Mouse (Mus musculus): ENCODE measurements at regions not wholly inside any gene's neighbourhood (a gene's known extent, or its start where the extent isn't known, plus 50 kb on each side); places are given as distances from the start of the nearest gene placed in this dataset.

- ATAC-seq (ENCODE audit: insufficient number of reproducible peaks, low FRiP score, low TSS enrichment, low read depth): no peak
- Histone ChIP-seq H3K4me3 (replicated peaks) (no peak overlapping the region), H3K27me3 (no peaks in the 10 kb centered on the region), H3K9me3 (replicated peaks) (no peaks in the 10 kb centered on the region), H3K9ac (no peak overlapping the region), H3K27ac (replicated peaks) (no peak overlapping the region), H3K4me2 (replicated peaks) (no peak overlapping the region), H3K4me1 (no peaks in the 10 kb centered on the region), H3K36me3 (no peaks in the 10 kb centered on the region)
- 92% methylated on average over 6 of the region's 6 CpGs for WGBS
Measured at GRCm38 (mm10) chr3:120733332-120733731, 438.2 kb downstream of the Rwdd3 start.

DNA sequence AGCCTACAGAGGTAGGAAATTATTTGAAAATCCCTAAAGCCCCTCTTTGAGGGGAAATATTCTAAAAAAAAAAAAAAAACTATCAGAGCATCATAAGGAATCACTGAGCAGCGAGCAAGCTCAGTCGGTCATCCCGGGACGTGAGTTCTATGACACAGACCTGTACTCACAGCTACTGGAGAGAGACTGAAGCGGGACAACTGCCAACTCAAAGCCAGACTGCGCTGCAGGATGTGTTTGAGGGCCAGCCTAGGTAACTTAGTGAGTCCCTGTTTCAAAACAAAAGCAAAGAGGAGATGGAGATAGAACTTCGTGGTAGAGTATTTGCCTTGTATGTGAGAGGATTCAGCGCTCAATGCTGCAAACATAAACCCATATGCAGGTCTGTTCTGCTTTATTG, 439.1 kb downstream of the Rwdd3 start:
- no peak overlapping the region for H3K27ac ChIP-seq (replicated peaks)
- no peaks in the 10 kb centered on the region for H3K9me3 ChIP-seq (replicated peaks)
- WGBS: 93% methylated on average over 8 of the region's 8 CpGs
- no peaks in the 10 kb centered on the region for H3K27me3 ChIP-seq
- H3K9ac ChIP-seq: no peak overlapping the region
- H3K36me3 ChIP-seq: no peaks in the 10 kb centered on the region
- ATAC-seq (ENCODE audit: insufficient number of reproducible peaks, low FRiP score, low TSS enrichment, low read depth): no peak
- no peak overlapping the region for H3K4me3 ChIP-seq (replicated peaks)
- H3K4me1 ChIP-seq: no peaks in the 10 kb centered on the region
- H3K4me2 ChIP-seq (replicated peaks): no peak overlapping the region

DNA sequence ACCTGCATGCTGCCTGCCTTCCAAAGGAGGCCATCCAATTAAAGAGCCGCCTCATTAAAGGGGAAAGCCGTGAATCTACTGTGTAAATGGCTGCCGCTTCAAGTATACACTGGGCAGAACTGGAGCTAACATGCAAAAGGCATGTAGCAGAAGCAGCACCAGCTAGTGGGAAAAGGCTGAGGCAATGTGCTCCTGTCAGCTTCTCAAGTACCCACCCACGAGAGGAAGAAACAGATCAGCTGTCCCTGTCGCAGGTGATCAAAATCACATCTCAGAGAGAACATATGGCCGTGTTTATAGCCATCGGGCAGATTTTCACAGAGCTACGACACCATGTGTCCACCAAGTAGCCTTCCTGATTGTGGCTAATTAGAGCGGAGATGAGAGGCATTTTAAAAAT, 440.2 kb downstream of the Rwdd3 start:
- no peaks in the 10 kb centered on the region for H3K9me3 ChIP-seq (replicated peaks)
- ATAC-seq (ENCODE audit: insufficient number of reproducible peaks, low FRiP score, low TSS enrichment, low read depth): 0 out of 2 replicates have a peak, but pooled peaks have one; percentile 24
- no peaks in the 10 kb centered on the region for H3K27me3 ChIP-seq
- no peak overlapping the region for H3K27ac ChIP-seq (replicated peaks)
- no peak overlapping the region for H3K4me3 ChIP-seq (replicated peaks)
- H3K9ac ChIP-seq: no peak overlapping the region
- WGBS: 59% methylated on average over 9 of the region's 9 CpGs
- H3K36me3 ChIP-seq: no peaks in the 10 kb centered on the region
- H3K4me1 ChIP-seq: no peaks in the 10 kb centered on the region
- H3K4me2 ChIP-seq (replicated peaks): no peak overlapping the region

DNA sequence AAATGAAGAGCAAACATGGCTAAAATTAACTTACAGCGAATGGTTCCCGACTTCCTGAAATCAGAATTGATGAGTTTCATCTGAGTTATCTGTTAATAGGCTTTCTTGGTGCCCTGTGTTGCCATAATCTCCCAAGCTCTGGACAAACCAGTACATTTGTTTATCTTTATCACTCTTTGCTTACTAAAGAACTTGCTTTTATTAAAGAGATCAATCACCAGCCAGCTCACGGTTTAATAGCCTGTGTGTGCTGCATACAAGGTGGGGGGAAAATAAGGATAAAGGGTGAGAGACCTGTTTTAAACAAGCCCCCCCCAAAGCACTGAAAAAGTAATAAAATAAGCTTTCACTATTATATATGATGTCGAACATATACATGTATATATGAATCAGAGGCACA, 441.3 kb downstream of the Rwdd3 start:
- Histone ChIP-seq H3K9me3 (replicated peaks) (no peaks in the 10 kb centered on the region), H3K36me3 (no peaks in the 10 kb centered on the region), H3K4me2 (replicated peaks) (no peak overlapping the region), H3K27me3 (no peaks in the 10 kb centered on the region), H3K9ac (no peak overlapping the region), H3K4me3 (replicated peaks) (no peak overlapping the region), H3K4me1 (no peaks in the 10 kb centered on the region), H3K27ac (replicated peaks) (no peak overlapping the region)
- WGBS: 78% methylated on average over 4 of the region's 4 CpGs
- ATAC-seq (ENCODE audit: insufficient number of reproducible peaks, low FRiP score, low TSS enrichment, low read depth): no peak

DNA sequence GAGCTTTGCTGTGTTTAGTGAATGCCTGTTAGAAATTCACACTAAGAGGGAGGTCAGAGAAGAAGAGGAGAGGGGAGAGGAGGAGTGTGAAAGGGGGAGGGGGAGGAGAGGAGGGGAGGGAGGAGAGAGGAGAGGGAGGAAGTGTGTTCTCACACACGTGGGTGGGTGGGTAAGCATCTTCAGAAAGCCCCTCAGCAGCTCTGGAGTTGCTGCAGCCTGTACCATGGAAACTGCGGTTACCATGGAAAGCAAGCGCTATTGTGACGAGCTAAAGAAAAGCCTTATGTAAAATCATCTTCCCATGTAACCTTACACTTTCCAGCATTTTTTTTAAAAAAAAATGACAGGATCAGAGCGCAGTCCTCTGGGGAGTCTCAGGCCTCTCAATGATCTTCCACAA, 441.8 kb downstream of the Rwdd3 start:
- Histone ChIP-seq H3K4me3 (replicated peaks) (no peak overlapping the region), H3K4me2 (replicated peaks) (no peak overlapping the region), H3K9me3 (replicated peaks) (no peaks in the 10 kb centered on the region), H3K36me3 (no peaks in the 10 kb centered on the region), H3K4me1 (no peaks in the 10 kb centered on the region), H3K27me3 (no peaks in the 10 kb centered on the region), H3K27ac (replicated peaks) (no peak overlapping the region), H3K9ac (no peak overlapping the region)
- 50% methylated on average over 5 of the region's 5 CpGs for WGBS
- ATAC-seq (ENCODE audit: insufficient number of reproducible peaks, low FRiP score, low TSS enrichment, low read depth): no peak

GRCm38 (mm10) chr3:120685227-120685626, 486.3 kb downstream of the Rwdd3 start:
- no peak for ATAC-seq (ENCODE audit: insufficient number of reproducible peaks, low FRiP score, low TSS enrichment, low read depth)
- H3K9ac ChIP-seq: no peak overlapping the region
- no peak overlapping the region for H3K4me2 ChIP-seq (replicated peaks)
- no peaks in the 10 kb centered on the region for H3K27me3 ChIP-seq
- no peak overlapping the region for H3K27ac ChIP-seq (replicated peaks)
- H3K36me3 ChIP-seq: no peaks in the 10 kb centered on the region
- H3K4me1 ChIP-seq: no peaks in the 10 kb centered on the region
- no peaks in the 10 kb centered on the region for H3K9me3 ChIP-seq (replicated peaks)
- H3K4me3 ChIP-seq (replicated peaks): no peak overlapping the region
- 73% methylated on average over 4 of the region's 4 CpGs for WGBS

GRCm38 (mm10) chr3:120675906-120676305, 495.6 kb downstream of the Rwdd3 start:
- no peaks in the 10 kb centered on the region for H3K27me3 ChIP-seq
- H3K36me3 ChIP-seq: no peaks in the 10 kb centered on the region
- WGBS: 63% methylated on average over 2 of the region's 2 CpGs
- no peak overlapping the region for H3K4me2 ChIP-seq (replicated peaks)
- H3K4me1 ChIP-seq: no peaks in the 10 kb centered on the region
- ATAC-seq (ENCODE audit: insufficient number of reproducible peaks, low FRiP score, low TSS enrichment, low read depth): no peak
- H3K27ac ChIP-seq (replicated peaks): no peak overlapping the region
- no peak overlapping the region for H3K4me3 ChIP-seq (replicated peaks)
- H3K9ac ChIP-seq: no peak overlapping the region
- no peaks in the 10 kb centered on the region for H3K9me3 ChIP-seq (replicated peaks)

DNA sequence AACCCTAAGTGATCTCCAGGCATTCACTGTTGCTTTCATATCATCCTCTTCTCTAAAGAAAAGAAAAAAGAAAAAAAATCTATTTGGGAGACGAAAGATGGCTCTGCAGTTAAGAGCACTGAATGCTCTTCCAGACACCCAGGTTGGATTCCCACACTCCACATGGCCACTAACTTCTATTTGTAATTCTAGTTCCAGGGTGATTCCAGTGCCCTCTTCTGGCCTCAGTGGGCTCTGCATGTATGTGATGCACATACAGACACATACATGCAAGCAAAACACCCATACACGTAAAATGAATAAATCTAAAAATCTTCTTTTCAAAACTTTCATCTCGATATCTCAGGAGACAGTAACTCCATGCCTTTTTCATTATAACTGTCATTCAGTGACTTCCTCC, 502.8 kb downstream of the Rwdd3 start:
- Histone ChIP-seq H3K9ac (no peak overlapping the region), H3K4me1 (no peaks in the 10 kb centered on the region), H3K4me3 (replicated peaks) (no peak overlapping the region), H3K27me3 (no peaks in the 10 kb centered on the region), H3K36me3 (no peaks in the 10 kb centered on the region), H3K4me2 (replicated peaks) (no peak overlapping the region), H3K9me3 (replicated peaks) (no peaks in the 10 kb centered on the region), H3K27ac (replicated peaks) (no peak overlapping the region)
- WGBS: 84% methylated on average over 3 of the region's 3 CpGs
- ATAC-seq (ENCODE audit: insufficient number of reproducible peaks, low FRiP score, low TSS enrichment, low read depth): no peak

GRCm38 (mm10) chr3:120662521-120662920, 509.0 kb downstream of the Rwdd3 start:
- no peak overlapping the region for H3K4me2 ChIP-seq (replicated peaks)
- 87% methylated on average over 4 of the region's 4 CpGs for WGBS
- no peak overlapping the region for H3K27ac ChIP-seq (replicated peaks)
- H3K9me3 ChIP-seq (replicated peaks): no peaks in the 10 kb centered on the region
- no peak overlapping the region for H3K4me3 ChIP-seq (replicated peaks)
- H3K9ac ChIP-seq: no peak overlapping the region
- no peak for ATAC-seq (ENCODE audit: insufficient number of reproducible peaks, low FRiP score, low TSS enrichment, low read depth)
- H3K36me3 ChIP-seq: no peaks in the 10 kb centered on the region
- H3K4me1 ChIP-seq: no peaks in the 10 kb centered on the region
- H3K27me3 ChIP-seq: no peaks in the 10 kb centered on the region

DNA sequence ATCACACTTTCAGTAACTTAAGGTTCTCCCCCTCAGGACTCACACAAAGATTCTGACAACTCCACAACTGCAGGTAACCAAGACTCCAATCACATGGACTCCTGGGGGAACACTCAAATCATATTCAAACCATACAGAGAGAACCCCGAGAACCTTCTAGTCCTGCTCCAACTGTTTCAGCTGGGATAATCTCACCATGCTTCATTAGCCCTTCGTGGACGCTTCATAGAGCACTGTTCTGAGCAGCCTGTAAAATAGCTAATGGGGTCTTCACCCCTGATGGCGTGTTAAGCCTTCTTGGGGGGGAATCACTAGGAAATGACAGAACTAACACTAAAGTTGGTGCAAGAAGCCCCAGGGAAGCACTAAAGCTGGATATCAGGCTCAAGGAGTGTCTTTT, 510.7 kb downstream of the Rwdd3 start:
- H3K4me2 ChIP-seq (replicated peaks): no peak overlapping the region
- no peak overlapping the region for H3K9ac ChIP-seq
- no peak overlapping the region for H3K4me3 ChIP-seq (replicated peaks)
- H3K27me3 ChIP-seq: no peaks in the 10 kb centered on the region
- no peaks in the 10 kb centered on the region for H3K36me3 ChIP-seq
- H3K27ac ChIP-seq (replicated peaks): no peak overlapping the region
- 83% methylated on average over 4 of the region's 4 CpGs for WGBS
- no peaks in the 10 kb centered on the region for H3K9me3 ChIP-seq (replicated peaks)
- ATAC-seq (ENCODE audit: insufficient number of reproducible peaks, low FRiP score, low TSS enrichment, low read depth): no peak
- no peaks in the 10 kb centered on the region for H3K4me1 ChIP-seq

DNA sequence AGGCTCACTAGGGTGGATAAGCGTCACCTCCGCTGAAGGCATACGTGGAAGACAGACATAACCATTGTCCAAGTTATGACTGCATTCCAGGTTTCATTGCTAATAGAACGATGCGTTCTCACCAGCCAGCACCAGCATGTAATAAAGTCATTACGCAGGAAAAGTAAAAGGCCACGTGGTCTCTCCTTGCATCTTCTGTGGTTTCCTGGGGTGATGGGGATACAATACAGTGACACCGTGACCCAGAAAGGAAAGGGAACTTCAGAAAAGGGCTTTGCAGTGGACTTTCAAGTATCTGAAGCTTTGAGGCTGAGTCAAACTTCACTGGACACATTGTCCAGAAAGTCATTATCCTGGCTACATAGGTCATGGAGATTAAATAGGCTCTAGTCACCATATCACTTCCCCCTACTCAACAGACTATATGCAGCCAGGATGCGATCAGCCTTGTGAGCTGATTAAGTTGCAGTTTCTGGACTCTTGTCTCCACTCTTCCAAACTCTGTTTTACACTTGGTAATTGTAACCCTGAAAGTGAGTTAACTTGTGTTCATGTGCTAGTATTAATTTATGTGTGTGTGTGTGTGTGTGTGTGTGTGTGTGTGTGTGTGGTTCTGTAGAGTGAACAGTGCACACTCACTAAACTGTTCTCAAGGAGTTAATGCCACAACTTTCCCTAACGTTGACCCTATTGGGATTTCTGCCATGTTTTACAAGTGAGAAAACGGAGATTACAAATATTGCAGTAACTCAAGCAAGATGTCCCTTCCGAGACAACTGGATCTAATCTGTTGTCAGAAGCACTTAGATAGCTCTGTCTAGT, 522.2 kb downstream of the Rwdd3 start:
- no peaks in the 10 kb centered on the region for H3K36me3 ChIP-seq
- H3K4me1 ChIP-seq: no peaks in the 10 kb centered on the region
- ATAC-seq (ENCODE audit: insufficient number of reproducible peaks, low FRiP score, low TSS enrichment, low read depth): no peak
- no peak overlapping the region for H3K9ac ChIP-seq
- H3K9me3 ChIP-seq (replicated peaks): no peaks in the 10 kb centered on the region
- H3K4me3 ChIP-seq (replicated peaks): no peak overlapping the region
- no peaks in the 10 kb centered on the region for H3K27me3 ChIP-seq
- no peak overlapping the region for H3K4me2 ChIP-seq (replicated peaks)
- WGBS: 80% methylated on average over 12 of the region's 12 CpGs
- no peak overlapping the region for H3K27ac ChIP-seq (replicated peaks)

- WGBS: 92% methylated on average over 5 of the region's 5 CpGs
- Histone ChIP-seq H3K27ac (replicated peaks) (no peak overlapping the region), H3K9me3 (replicated peaks) (no peaks in the 10 kb centered on the region), H3K36me3 (no peaks in the 10 kb centered on the region), H3K4me3 (replicated peaks) (no peak overlapping the region), H3K4me1 (no peaks in the 10 kb centered on the region), H3K27me3 (no peaks in the 10 kb centered on the region), H3K9ac (no peak overlapping the region), H3K4me2 (replicated peaks) (no peak overlapping the region)
- no peak for ATAC-seq (ENCODE audit: insufficient number of reproducible peaks, low FRiP score, low TSS enrichment, low read depth)
Measured at GRCm38 (mm10) chr3:120648391-120648790, 523.1 kb downstream of the Rwdd3 start.
